Mouse (Mus musculus) kidney, adult 11 months (tissue): Measurements from ENCODE around the gene Ap2b1.
A peak's percentile ranks its signal among the peaks of the same experiment; 100 is the strongest.
"Not testable (repeated sequence)": the region's sequence is repeated elsewhere in the genome, so short reads cannot be mapped to it uniquely, and the experiment has no call there.

Source experiments
- DNase-seq: peaks from one replicate; pipeline ENCODE4 v3.0.0; 2022

Ap2b1 gene

DNA sequence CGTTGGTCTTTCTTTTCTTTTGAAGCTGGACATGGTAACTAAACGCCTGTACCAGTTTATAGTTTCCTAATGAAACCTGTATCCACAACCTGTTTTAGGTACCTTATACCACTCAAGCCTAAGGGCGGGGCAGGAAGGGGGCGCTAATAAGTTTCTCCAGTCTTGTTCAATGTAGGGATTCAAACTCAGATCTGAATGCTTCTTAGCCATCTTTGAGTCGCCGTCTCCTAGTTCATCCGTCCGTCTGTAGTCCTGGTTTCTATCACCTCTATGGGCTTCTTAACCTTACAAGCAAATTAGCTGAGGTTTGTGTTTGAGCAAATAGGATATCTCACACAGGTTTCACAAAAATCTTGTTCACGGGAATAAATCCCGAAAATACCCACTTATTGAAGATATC, 3.3 kb downstream of the Ap2b1 start:
- DNase-seq: no peak

GRCm38 (mm10) chr11:83302526-83303251, 3.9 kb downstream of the Ap2b1 start, which contains the start of gene Pex12:
Pex12 (minus strand) TSS chr11:83302586.
- peak; percentile 92 for DNase-seq

- peak; percentile 38 for DNase-seq
Observed at GRCm38 (mm10) chr11:83303751-83304150, 4.9 kb downstream of the Ap2b1 start.

GRCm38 (mm10) chr11:83304485-83304884, 5.7 kb downstream of the Ap2b1 start:
- no peak for DNase-seq

GRCm38 (mm10) chr11:83306700-83307253, 8.0 kb downstream of the Ap2b1 start:
- no peak for DNase-seq

DNA sequence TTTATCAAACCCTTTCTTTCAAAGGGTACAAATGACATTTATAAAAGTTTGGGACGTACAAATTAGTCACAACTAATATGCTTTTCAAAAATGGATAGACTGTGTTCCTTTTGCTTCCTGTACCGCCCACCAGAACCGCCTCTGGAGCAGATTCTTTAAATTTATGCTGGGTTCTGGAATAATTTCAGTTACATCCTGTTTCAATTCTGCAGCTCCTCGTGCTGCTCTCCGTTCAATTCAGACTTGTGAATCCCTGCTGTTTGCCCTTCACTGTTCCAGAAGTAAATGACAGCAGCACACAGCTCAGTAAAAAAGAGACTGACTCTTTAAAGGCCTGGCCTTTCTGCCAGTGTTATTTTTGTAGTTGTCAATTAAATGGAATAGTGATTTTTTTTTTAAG, 13.6 kb downstream of the Ap2b1 start:
- DNase-seq: no peak

- no peak for DNase-seq
Observed at GRCm38 (mm10) chr11:83319048-83319447, 20.2 kb downstream of the Ap2b1 start.

DNA sequence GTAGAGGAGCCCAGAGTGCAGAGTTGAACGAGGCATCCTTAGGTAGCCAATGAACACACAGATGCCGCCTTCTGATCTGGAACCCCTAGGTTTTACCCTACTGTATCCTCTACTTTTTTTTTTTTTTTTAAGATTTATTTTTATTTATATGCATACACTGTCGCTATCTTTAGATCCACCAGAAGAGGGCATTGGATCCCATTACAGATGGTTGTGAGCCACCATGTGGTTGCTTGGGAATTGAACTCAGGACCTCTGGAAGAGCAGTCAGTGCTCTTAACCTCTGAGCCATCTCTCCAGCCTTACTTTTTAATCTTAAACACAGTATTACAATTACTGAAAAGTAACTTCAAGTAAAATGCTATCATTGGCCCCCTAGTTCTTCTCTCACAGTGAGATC, 27.9 kb downstream of the Ap2b1 start:
- DNase-seq: not testable (repeated sequence)

- peak; percentile 31 for DNase-seq
Observed at GRCm38 (mm10) chr11:83327427-83327826, 28.6 kb downstream of the Ap2b1 start.

- DNase-seq: no peak
Observed at GRCm38 (mm10) chr11:83335826-83336225, 37.0 kb downstream of the Ap2b1 start.

- no peak for DNase-seq
Observed at GRCm38 (mm10) chr11:83339705-83340104, 40.9 kb downstream of the Ap2b1 start.

DNA sequence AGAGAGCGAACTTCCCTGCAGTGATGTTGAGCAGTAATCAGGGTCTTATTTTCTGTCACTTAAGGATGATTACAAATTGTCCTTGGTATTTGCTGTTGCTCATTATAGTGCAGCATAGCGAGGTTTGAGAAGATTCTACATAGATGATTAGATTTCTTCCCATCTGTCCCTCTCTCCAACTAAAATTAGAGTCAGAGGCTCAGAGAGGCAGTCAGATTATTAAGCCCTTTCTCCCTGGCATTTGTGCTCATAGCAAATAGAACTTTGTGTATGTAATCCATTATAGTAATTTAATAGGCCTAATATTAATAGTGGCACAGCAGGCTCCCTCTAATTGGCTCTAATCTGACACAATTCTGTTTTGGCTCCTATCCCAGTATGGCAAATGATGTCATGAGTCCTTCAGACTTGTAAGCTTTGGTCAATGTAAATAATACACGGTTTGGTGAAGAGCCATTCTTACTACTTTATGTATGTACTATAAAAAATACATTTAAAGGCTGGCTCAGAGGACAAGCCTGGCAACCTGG, 43.0 kb downstream of the Ap2b1 start:
- no peak for DNase-seq

DNA sequence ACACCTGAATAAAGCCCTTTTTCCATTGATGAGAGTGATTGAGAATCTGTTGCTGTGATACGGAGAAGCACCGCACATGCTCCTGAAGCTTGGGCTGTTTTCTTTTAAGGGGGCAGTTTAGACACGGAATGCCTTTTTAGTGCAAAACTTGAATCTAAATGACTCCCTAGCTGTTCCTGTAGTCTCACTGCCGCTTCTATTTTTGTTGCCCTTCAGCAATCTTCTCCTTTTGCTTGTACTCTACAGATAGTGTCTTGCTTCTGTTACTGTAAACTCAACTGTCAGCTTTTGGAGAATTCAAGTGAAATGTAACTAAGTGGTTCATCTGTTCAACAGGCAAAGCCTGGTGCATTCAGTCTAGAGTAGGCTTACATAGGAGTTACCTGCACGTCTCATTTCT, 56.6 kb downstream of the Ap2b1 start:
- DNase-seq: no peak

- no peak for DNase-seq
Observed at GRCm38 (mm10) chr11:83357421-83357820, 58.6 kb downstream of the Ap2b1 start.

DNA sequence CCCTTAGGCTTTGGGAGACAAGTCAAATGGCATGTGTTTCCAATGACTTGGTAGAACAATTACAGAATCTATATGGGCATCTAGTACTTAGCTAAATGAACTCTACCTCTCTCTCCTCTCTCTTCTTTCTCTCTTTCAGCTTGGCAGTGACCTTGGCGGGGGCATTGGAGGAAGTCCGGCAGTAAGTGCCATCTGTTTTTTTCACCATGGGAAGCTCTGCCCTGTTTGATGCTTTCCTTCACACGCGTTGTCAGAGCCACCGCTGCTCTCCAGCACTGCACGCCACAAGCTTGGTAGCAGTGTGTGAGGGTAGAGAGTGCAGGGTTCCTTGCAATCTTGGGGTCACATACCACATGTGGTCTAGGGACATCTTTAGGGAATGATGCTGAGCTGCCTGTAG, 65.8 kb downstream of the Ap2b1 start:
- DNase-seq: no peak

DNA sequence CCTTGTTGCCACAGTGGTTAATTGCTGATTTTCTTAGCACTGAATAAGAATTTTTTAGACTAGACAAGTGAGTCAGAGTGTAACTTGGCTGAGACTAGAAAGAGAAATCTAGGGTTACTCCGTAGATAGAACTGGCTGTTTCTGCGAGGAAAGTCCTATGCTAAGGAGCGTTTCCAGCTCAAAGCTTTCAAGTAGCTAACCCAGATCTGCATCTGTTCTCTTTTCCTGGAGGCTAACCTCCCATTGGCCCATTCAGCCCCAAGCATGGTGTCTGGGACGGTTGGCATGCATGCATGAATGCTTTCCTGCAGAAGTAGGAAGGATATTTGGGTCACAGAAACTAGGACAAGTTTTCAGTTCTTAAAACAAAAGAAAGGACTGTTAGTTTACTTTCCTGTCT, 72.4 kb downstream of the Ap2b1 start:
- no peak for DNase-seq

- no peak for DNase-seq
Observed at GRCm38 (mm10) chr11:83379745-83380341, 81.0 kb downstream of the Ap2b1 start.

- no peak for DNase-seq
Observed at GRCm38 (mm10) chr11:83382876-83383531, 84.2 kb downstream of the Ap2b1 start.

DNA sequence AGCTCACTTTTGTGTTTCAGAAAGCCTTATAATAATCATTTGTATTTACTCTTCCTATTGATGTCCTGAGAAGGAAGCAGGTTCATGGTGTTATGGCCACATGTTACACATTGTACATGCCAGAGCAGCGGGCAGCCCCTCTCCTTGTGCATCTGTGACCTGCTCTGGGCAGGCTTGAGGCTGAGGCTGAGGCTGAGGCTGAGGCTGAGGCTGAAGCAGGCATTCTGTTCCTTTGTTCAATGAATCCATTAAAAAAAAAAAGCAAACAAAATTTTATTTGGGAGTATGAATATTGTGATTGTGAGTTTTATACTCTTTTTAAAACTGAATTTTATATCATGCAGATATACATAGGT, 84.7 kb downstream of the Ap2b1 start:
- no peak for DNase-seq

DNA sequence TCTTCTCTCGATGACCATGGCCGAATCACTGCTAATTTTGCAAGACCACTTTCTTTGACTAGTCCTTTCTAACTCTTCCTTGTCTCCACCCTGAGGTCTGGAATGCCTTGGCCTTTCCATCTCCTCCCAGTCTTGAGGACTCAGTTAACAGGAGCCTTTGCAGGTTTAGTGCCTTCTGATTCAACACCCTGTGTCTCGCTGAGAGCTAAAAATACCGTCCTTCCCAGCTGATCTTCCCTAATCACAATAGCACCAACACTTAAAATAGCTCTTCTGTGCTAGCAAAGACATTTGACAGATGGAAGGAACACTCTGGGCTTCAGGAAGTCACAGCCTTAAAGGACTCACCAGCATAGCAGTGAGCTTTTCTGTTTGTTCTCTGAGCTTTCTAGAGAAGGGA, 94.2 kb downstream of the Ap2b1 start:
- DNase-seq: no peak

DNA sequence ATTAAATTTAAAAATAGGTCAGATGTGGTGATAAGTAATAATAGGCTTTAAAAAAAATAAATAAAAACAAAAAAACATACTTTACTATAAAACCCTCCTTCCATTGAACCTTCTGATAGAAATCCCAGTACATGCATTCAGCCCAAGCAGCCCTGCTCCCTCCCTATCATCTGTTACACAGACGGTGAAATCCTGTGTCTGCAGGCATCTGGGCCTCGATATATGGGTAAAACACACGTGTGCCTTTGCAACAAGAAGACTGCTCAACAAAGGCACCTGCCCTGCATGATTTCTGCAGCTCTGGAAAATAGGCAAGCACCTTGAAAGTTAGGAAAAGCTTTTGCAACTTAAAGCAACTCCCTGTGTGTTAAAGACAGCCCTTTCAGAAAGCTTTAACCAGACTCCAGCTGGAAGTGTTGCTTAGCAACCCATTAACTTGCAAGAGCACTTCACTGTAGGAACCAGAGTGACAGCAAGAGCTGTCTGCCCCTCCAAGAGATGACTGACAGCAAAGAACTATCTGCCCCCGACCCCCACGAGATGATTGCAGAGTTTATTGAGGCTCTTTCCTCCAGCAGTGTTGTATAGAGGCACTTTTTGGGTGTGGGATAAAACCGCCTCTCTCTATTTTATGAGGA, 96.1 kb downstream of the Ap2b1 start:
- no peak for DNase-seq

DNA sequence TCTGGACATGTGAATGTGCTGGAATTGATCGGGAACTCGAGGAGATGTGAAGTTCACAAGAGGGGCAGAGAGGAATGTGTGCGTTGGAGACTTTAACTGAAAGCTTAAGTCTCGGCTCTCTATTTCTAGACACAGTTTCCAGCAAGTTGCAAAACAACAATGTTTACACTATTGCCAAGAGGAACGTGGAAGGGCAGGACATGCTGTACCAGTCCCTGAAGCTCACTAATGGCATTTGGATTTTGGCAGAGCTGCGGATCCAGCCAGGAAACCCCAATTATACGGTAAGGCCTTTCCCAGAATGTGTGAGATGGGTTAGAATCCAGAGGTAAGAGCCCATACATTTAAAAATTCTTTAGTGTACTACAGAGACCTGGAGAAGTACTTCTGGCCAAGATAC, 98.8 kb downstream of the Ap2b1 start:
- no peak for DNase-seq

DNA sequence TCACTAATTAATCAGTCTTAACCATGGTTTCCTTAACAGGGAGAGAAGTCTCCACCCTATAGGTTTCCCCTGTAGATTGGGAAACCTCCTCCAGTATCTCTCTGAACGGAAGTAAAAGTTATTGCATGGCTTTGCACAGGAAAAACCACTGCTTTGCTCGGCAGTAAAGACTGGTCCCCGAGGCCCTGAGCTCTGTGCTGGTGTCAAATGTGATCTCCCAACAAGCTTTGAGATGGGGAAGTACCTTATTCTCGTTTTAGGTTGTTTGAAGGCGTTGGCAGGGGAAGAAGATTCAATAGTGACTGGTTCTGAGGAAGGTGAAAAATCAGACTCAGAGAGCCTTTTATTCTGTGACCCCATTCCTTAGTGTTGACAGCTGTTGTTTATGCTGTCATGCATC, 99.9 kb downstream of the Ap2b1 start:
- DNase-seq: no peak
